Mouse (Mus musculus) heart, postnatal 25 days (tissue): ENCODE data around the gene Prg4. TPM values are rescaled to one million over a fixed set of nuclear protein-coding genes. Genes with fewer than 3 reads are reported as not detected.

ENCODE experiments used
- DNase-seq: peaks from one replicate; pipeline ENCODE4 v3.0.0; 2022; ENCODE audit warnings: low spot score
- intact Hi-C: fragments of 180-260 bp; cut with DNase I; formaldehyde crosslinking; loops from one replicate; pipeline ENCODE4 v1.15.1; 2025
- total RNA-seq, 2 experiments: library from RNA; stranded (reverse); gene quantifications; 2 replicates each; pipeline ENCODE4 v1.2.3; 2021

Gene Prg4
- total RNA-seq, 2 experiments from 2014 or later = 10.7 to 13.1 TPM

DNA sequence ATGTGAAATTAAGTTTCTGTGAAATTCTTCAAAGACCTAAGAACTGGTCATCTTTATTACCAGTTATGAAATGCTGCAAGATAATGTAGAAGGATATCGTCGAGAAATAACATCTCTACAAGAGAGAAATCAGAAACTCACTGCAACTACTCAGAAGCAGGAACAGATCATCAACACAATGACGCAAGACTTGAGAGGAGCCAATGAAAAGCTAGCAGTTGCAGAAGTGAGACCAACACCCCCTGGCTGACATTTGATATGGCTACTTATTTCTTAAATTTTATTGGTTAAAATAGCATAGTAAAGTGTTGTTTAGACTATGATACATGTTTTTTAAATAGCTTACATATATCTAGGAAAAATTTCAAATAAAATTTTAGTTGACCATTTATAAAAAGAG lies 50.0 kb downstream of the Prg4 start:
- no peak for DNase-seq
- intact Hi-C loops = no loop called here

GRCm38 (mm10) chr1:150409996-150410395 lies 56.0 kb downstream of the Prg4 start:
- no peak for DNase-seq
- intact Hi-C loops = no loop called here

- no peak for DNase-seq
- intact Hi-C loops = no loop called here
Measured at GRCm38 (mm10) chr1:150407285-150407684, 58.7 kb downstream of the Prg4 start.

GRCm38 (mm10) chr1:150404555-150404954 lies 61.4 kb downstream of the Prg4 start:
- no peak for DNase-seq
- intact Hi-C loops = no loop called here

GRCm38 (mm10) chr1:150403914-150404313 lies 62.1 kb downstream of the Prg4 start:
- DNase-seq = no peak
- intact Hi-C loops = no loop called here

Other genes with a start within 250 kb of the Prg4 start
- not detected for gene Pdc, start 146.7 kb downstream of the Prg4 start, total RNA-seq
- 100 to 1,000 TPM; 118 to 124 TPM for gene Tpr, start 73.3 kb downstream of the Prg4 start, total RNA-seq
- gene Odr4, start 73.1 kb downstream of the Prg4 start, total RNA-seq = 10 to 100 TPM; 18.4 to 19.7 TPM